Mouse (Mus musculus): ENCODE results near the gene Nans.

DNA sequence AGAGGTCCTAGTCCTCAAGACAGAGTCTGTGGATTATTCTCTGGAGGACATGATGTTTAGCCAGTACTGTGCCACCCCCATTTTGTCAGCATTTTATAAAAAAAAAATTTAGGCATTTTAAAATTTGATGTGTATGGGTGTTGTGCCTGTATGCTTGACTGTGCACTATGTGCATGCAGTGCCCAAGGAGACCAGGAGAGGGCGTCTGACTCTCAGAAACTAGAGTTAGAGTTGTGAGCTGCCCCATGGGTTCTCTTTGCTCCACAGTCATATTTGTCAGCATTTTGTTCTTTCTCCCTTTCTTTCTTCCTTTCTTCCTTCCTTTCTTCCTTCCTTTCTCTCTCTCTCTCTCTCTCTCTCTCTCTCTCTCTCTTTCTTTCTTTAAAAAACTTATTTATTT, 55.3 kb downstream of the Nans start:
- TF ChIP-seq CTCF (IDR thresholded peaks at IDR 0.05; ENCODE audit: low read depth), result peak; percentile 65
- TF ChIP-seq EP300 (optimal IDR thresholded peaks at IDR 0.05), result no peak
